Mouse (Mus musculus) left cerebral cortex, adult 2 months (tissue): ENCODE results near the gene Acvr1. TPM values are rescaled to one million over a fixed set of nuclear protein-coding genes. Genes with fewer than 3 reads are reported as not detected.

Experiments used
- DNase-seq, 2 experiments: peaks; one replicate each; pipeline ENCODE4 v3.0.0; 2021 to 2022; ENCODE audit warnings: low spot score in 2 of 2, mixed read lengths in 1 of 2; ENCODE audit errors: extremely low spot score in 1 of 2
- H3K27ac ChIP-seq: fragments of 200-600 bp; 2 replicates; pipeline ENCODE4 v1.8.1; 2022
- H3K4me3 ChIP-seq: fragments of 200-600 bp; 2 replicates; pipeline ENCODE4 v1.8.1; 2022
- CTCF ChIP-seq: fragments of 200-600 bp; IDR thresholded peaks from 2 replicates; pipeline ENCODE4 v1.8.1; 2022; ENCODE audit warnings: antibody characterized with exemption, mild to moderate bottlenecking, moderate library complexity
- intact Hi-C: fragments of 180-260 bp; cut with DNase I; formaldehyde crosslinking; loops from one replicate; pipeline ENCODE4 v1.15.1; 2025
- total RNA-seq, 2 experiments: library from RNA; stranded (reverse); gene quantifications; 2 replicates each; pipeline ENCODE4 v1.2.3; 2021

The Acvr1 gene
- total RNA-seq, 2 experiments from 2014 or later: 32.9 to 36.6 TPM

- Histone ChIP-seq H3K27ac (peak overlapping the region; percentile 36; the same call in 1 of the 2 replicates), H3K4me3 (no peak overlapping the region)
- DNase-seq: peak; percentile 41 to 64
- TF ChIP-seq CTCF: no peak
- intact Hi-C loops: no loop called here
Observed at GRCm38 (mm10) chr2:58532260-58532850, 34.6 kb downstream of the Acvr1 start.

DNA sequence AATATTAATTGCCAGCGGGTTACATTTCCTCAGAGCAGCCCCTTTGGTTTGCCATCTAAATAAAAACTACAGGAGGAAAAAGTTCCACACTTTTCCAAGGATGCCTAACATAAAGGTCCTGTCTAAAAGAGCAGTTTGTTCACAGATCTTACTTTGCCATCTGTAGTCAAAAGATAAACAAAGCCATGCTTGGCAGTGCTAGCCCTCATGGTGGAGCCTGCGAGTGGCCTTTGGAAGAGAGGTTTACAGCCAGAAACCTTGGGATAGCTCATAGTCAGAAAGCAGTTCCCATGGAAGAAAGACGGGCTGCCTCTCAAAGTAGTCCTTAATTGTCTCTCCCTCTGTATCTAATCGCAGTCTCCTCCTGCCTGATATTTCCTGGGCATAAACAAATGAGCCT, 36.4 kb downstream of the Acvr1 start:
- intact Hi-C loops: no loop called here
- no peak overlapping the region for H3K4me3 ChIP-seq
- TF ChIP-seq CTCF: no peak
- no peak overlapping the region for H3K27ac ChIP-seq
- no peak for DNase-seq

DNA sequence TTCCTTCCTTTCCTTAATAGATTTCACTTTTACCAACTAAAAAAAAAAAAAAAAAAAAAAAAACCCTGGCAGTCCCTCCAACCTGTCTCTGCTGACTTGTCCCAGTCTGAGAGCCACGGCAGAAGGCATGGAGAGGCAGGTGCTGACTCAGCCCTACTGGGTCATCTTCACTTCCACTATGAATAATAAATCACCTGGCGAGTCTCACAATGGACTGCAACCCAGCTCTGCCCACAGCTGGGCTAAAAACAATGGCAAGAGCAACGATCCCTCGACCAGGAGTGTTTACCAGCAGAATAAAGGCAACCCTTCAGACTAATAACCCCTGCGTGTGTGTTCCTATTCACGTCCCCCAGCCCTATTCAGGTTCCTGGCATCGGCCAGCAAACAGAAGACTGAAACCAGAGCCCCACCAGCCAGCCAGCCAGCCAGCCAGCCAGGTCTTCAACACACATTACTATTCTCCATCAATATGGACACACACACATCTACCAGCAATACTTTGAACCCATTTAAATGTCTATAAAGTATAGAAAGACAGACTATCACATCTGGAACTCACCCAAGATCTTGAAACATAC, 37.0 kb downstream of the Acvr1 start:
- Histone ChIP-seq H3K4me3 (no peak overlapping the region), H3K27ac (no peak overlapping the region)
- DNase-seq: no peak
- intact Hi-C loops: no loop called here
- no peak for TF ChIP-seq CTCF

- no peak overlapping the region for H3K4me3 ChIP-seq
- H3K27ac ChIP-seq: no peak overlapping the region
- no peak for TF ChIP-seq CTCF
- no peak for DNase-seq
- intact Hi-C loops: no loop called here
Observed at GRCm38 (mm10) chr2:58529384-58529783, 37.6 kb downstream of the Acvr1 start.

DNA sequence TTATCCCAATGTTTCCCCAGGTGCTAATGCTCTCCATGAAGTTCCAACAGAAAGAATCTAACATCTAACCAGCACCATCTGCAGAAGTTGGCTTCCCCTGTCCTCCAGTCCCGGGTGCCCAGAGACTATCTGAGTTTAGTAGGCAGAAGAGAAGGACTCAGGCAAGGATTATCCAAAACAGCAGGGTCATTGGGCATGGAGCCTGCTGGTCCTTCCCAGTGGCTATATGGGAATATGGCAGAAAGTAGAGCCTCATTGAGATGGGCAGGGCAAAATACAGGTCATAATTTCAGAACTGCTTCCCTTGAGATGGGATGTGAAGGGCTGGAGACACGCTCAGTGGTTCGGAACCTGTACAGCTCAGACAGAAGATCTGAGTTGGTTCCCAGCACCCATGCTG, 39.2 kb downstream of the Acvr1 start:
- intact Hi-C loops: no loop called here
- no peak for TF ChIP-seq CTCF
- Histone ChIP-seq H3K4me3 (no peak overlapping the region), H3K27ac (no peak overlapping the region)
- DNase-seq: no peak

DNA sequence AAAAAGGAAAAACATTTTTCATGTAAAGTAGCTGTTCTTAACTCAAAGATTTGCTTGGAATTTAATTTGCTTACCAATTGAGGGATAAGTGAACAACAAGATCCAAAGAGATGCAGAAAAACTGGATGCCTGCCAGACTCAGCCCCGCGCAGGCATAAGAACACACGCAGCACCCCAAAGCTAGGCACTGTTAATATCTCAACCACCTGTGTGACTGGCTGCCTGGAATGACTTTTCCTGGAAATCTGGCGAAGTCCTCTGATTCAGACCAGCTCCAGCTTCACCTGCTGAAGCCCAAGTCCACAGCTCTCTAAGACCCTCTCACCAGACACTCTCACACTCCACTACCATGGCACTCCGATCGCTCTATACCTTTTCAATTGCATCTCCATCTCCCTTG, 42.6 kb downstream of the Acvr1 start:
- DNase-seq: no peak
- Histone ChIP-seq H3K4me3 (no peak overlapping the region), H3K27ac (no peak overlapping the region)
- no peak for TF ChIP-seq CTCF
- intact Hi-C loops: no loop called here

- intact Hi-C loops: no loop called here
- TF ChIP-seq CTCF: no peak
- no peak overlapping the region for H3K27ac ChIP-seq
- H3K4me3 ChIP-seq: no peak overlapping the region
- no peak for DNase-seq
Observed at GRCm38 (mm10) chr2:58523894-58524293, 43.1 kb downstream of the Acvr1 start.

- intact Hi-C loops: no loop called here
- no peak for TF ChIP-seq CTCF
- DNase-seq: no peak
- no peak overlapping the region for H3K4me3 ChIP-seq
- H3K27ac ChIP-seq: no peak overlapping the region
Observed at GRCm38 (mm10) chr2:58523097-58523496, 43.9 kb downstream of the Acvr1 start.

- Histone ChIP-seq H3K27ac (no peak overlapping the region), H3K4me3 (no peak overlapping the region)
- intact Hi-C loops: no loop called here
- no peak for DNase-seq
- no peak for TF ChIP-seq CTCF
Observed at GRCm38 (mm10) chr2:58521621-58522020, 45.3 kb downstream of the Acvr1 start.

GRCm38 (mm10) chr2:58520727-58521126, 46.2 kb downstream of the Acvr1 start:
- TF ChIP-seq CTCF: no peak
- intact Hi-C loops: no loop called here

DNA sequence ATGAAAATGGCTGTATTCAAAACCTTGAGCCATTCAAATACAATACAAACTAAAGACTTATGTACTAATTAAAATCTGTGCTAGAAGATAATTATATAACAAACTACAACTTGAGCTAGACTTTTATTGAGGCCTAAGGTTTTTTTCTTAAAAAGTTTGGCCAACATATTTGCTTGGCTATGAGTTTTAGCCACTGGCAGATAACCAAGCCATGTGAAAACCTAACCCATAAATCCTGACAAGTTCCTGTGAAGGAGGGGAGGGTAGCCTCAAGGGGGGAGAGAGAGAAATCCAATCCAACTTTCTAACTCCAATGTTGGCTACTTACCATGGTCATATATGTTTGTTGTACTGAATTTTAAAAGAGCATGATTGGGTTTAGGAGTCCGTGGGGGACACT, 48.4 kb downstream of the Acvr1 start:
- DNase-seq: no peak
- no peak overlapping the region for H3K27ac ChIP-seq
- H3K4me3 ChIP-seq: no peak overlapping the region
- TF ChIP-seq CTCF: no peak
- intact Hi-C loops: no loop called here

More at GRCm38 (mm10) chr2:58520727-58521126, 46.2 kb downstream of the Acvr1 start:
- H3K4me3 ChIP-seq: no peak overlapping the region
- DNase-seq: no peak
- no peak overlapping the region for H3K27ac ChIP-seq

- H3K4me3 ChIP-seq: no peak overlapping the region
- no peak for TF ChIP-seq CTCF
- H3K27ac ChIP-seq: no peak overlapping the region; the same call in 1 of the 2 replicates
- no peak for DNase-seq
- intact Hi-C loops: no loop called here
Observed at GRCm38 (mm10) chr2:58516920-58517319, 50.0 kb downstream of the Acvr1 start.

DNA sequence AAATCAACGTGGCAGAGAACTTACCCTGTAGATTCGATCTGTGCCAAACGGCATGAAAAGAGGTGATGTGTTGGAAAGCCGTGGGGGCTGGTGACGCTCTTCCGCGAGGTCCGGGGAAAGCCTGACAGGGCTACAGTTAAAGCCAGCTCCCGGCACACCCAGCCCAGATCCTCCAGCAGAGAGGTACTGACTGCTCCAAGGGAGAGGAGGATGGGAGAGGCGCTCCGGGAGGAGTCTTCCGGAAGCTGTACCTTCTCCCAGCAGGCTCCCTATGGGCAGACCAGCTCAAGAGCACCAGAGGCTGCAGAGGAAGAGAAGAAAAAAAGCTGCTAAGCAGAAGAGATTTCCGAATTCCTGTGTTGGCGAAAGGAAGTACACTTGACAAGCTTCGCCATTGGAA, 51.0 kb downstream of the Acvr1 start:
- no peak overlapping the region; the same call in 1 of the 2 replicates for H3K4me3 ChIP-seq
- H3K27ac ChIP-seq: no peak overlapping the region
- DNase-seq: no peak
- intact Hi-C loops: no loop called here
- TF ChIP-seq CTCF: no peak
